Mouse (Mus musculus): ENCODE results near the gene Rnf4. TPM values are rescaled to one million over a fixed set of nuclear protein-coding genes. Genes with fewer than 3 reads are reported as not detected.

Rnf4 gene
- total RNA-seq, 2 experiments from 2014 or later = 80.5 to 81.0 TPM

GRCm38 (mm10) chr5:34363115-34363514 is 27.0 kb downstream of the Rnf4 start:
- no peak for TF ChIP-seq CTCF (conservative IDR thresholded peaks at IDR 0.05)
- no peak for DNase-seq (ENCODE audit: low spot score in 2 of 2)
- Histone ChIP-seq H3K27ac (no peak overlapping the region), H3K4me3 (no peak overlapping the region)

GRCm38 (mm10) chr5:34368551-34369290 is 32.6 kb downstream of the Rnf4 start:
- no peak for DNase-seq (ENCODE audit: low spot score in 2 of 2)
- Histone ChIP-seq H3K27ac (peak overlapping the region; percentile 99), H3K4me3 (peak overlapping the region; percentile 88)
- no peak for TF ChIP-seq CTCF (conservative IDR thresholded peaks at IDR 0.05)

GRCm38 (mm10) chr5:34369341-34370021 is 33.4 kb downstream of the Rnf4 start, which contains the start of gene Fam193a:
Gene Fam193a (plus strand): TSS chr5:34369933.
- peak; percentile 97 to 98 for DNase-seq (ENCODE audit: low spot score in 2 of 2)
- Histone ChIP-seq H3K27ac (peak within 1 kb of the TSS; percentile 99), H3K4me3 (peak within 1 kb of the TSS; percentile 90)
- no peak for TF ChIP-seq CTCF (conservative IDR thresholded peaks at IDR 0.05)

GRCm38 (mm10) chr5:34370022-34370823 is 34.1 kb downstream of the Rnf4 start:
- TF ChIP-seq CTCF (conservative IDR thresholded peaks at IDR 0.05) = no peak
- Histone ChIP-seq H3K4me3 (peak overlapping the region; percentile 90), H3K27ac (peak overlapping the region; percentile 84)
- peak in 1 of 2 experiments; percentile 34 for DNase-seq (ENCODE audit: low spot score in 2 of 2)

GRCm38 (mm10) chr5:34370840-34371239 is 34.8 kb downstream of the Rnf4 start:
- Histone ChIP-seq H3K4me3 (peak overlapping the region; percentile 90), H3K27ac (peak overlapping the region; percentile 84)
- TF ChIP-seq CTCF (conservative IDR thresholded peaks at IDR 0.05) = no peak
- no peak for DNase-seq (ENCODE audit: low spot score in 2 of 2)

GRCm38 (mm10) chr5:34372141-34372540 is 36.1 kb downstream of the Rnf4 start:
- no peak overlapping the region; the same call in 1 of the 2 replicates for H3K4me3 ChIP-seq
- no peak for DNase-seq (ENCODE audit: low spot score in 2 of 2)
- H3K27ac ChIP-seq = no peak overlapping the region
- no peak for TF ChIP-seq CTCF (conservative IDR thresholded peaks at IDR 0.05)

- no peak for TF ChIP-seq CTCF (conservative IDR thresholded peaks at IDR 0.05)
- DNase-seq (ENCODE audit: low spot score in 2 of 2) = no peak
- no peak overlapping the region for H3K27ac ChIP-seq
- H3K4me3 ChIP-seq = no peak overlapping the region
These were observed 36.5 kb downstream of the Rnf4 start for GRCm38 (mm10) chr5:34372541-34372940.

GRCm38 (mm10) chr5:34378787-34379186 is 42.7 kb downstream of the Rnf4 start:
- DNase-seq (ENCODE audit: low spot score in 2 of 2) = no peak
- Histone ChIP-seq H3K4me3 (no peak overlapping the region), H3K27ac (no peak overlapping the region)
- TF ChIP-seq CTCF (conservative IDR thresholded peaks at IDR 0.05) = no peak

- no peak overlapping the region for H3K27ac ChIP-seq
- no peak for TF ChIP-seq CTCF (conservative IDR thresholded peaks at IDR 0.05)
- no peak for DNase-seq (ENCODE audit: low spot score in 2 of 2)
- H3K4me3 ChIP-seq = no peak overlapping the region
These were observed 45.6 kb downstream of the Rnf4 start for GRCm38 (mm10) chr5:34381700-34382099.

GRCm38 (mm10) chr5:34385616-34386015 is 49.5 kb downstream of the Rnf4 start:
- no peak overlapping the region for H3K27ac ChIP-seq
- DNase-seq (ENCODE audit: low spot score in 2 of 2) = no peak
- H3K4me3 ChIP-seq = no peak overlapping the region
- TF ChIP-seq CTCF (conservative IDR thresholded peaks at IDR 0.05) = no peak

- no peak for DNase-seq (ENCODE audit: low spot score in 2 of 2)
- no peak overlapping the region for H3K27ac ChIP-seq
- TF ChIP-seq CTCF (conservative IDR thresholded peaks at IDR 0.05) = 0 out of 2 replicates have a peak, but pooled peaks have one; percentile 0
- H3K4me3 ChIP-seq = no peak overlapping the region
These were observed 50.7 kb downstream of the Rnf4 start for GRCm38 (mm10) chr5:34386744-34387143.

- TF ChIP-seq CTCF (conservative IDR thresholded peaks at IDR 0.05) = no peak
- no peak overlapping the region for H3K4me3 ChIP-seq
- DNase-seq (ENCODE audit: low spot score in 2 of 2) = no peak
- H3K27ac ChIP-seq = no peak overlapping the region
These were observed 57.2 kb downstream of the Rnf4 start for GRCm38 (mm10) chr5:34393251-34393650.

- peak overlapping the region; percentile 21 for H3K27ac ChIP-seq
- no peak for DNase-seq (ENCODE audit: low spot score in 2 of 2)
- no peak overlapping the region for H3K4me3 ChIP-seq
- no peak for TF ChIP-seq CTCF (conservative IDR thresholded peaks at IDR 0.05)
These were observed 59.3 kb downstream of the Rnf4 start for GRCm38 (mm10) chr5:34395347-34395746.

All from layer of hippocampus, adult 2 months (tissue).